Mouse (Mus musculus) layer of hippocampus, adult 18-20 months (tissue): ENCODE measurements at regions not wholly inside any gene's neighbourhood (a gene's known extent, or its start where the extent isn't known, plus 50 kb on each side); places are given as distances from the start of the nearest gene placed in this dataset.
A peak's percentile ranks its signal among the peaks of the same experiment; 100 is the strongest.

Experiments
- DNase-seq, 2 experiments: peaks; one replicate each; pipeline ENCODE4 v3.0.0; 2022; ENCODE audit warnings: low spot score in 2 of 2

DNA sequence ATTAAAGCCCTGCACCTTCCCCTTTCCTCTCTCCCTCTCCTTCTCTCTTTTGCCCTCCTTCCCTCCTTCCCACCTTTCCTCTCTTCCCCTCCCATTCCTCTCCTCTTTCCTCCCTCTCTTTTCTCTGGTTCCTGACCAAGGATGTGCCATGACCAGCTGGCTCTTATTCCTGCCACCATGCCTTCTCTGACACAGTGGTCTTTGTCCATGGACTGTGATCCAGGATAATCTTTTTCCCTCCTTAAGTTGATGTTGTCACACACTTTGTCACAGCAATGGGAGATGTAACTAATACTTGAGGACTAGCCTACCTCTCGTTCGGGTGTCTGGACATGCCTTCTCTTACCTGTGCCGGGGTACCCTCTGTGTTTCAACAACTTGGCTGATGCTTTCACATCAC lies 86.4 kb downstream of the Anapc4 start:
- DNase-seq: no peak

DNA sequence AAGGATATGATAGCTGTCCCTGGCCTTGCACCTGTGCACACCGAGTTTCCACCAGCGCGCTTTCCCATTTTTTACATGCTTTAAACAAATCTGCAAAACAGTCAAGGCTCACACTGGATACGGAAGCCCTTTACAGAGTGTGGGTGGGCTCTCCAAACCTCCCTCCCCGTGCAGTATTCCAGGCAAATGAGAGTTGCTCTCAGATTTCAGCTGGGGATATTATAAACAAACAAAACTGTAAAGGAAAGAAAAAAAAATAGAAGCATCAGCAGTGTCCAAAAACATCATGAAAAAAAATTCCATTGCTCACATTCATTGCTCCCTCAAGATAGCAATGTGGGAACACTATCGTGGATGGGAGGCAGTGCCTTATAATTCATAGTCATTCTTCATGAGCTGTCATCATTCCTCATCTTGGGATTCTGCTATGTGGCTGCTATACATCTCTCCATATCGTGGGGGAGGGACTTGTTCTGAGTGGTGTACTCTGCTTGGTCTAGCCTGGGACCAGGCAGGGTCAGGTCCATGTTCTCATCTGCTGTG lies 87.0 kb downstream of the Anapc4 start:
- no peak for DNase-seq

DNA sequence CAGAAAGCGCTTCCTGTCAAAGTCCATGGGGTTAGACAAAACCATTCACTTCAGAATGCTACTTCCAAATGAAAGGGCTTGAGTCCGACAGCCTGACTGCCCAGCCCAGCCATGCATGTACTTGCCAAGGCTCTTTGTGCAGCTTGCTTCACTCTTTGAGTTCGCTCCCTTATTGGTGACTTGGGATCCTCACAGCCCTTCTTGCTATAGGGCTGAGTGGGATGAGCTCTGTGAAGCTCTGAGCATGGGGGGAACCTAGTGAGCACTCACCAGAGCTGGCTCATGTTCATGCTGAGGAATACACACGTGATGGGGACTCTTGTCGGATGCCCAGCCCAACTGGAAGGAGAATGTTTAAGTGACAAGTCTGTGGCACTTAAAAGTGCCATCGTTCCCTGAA lies 91.2 kb downstream of the Anapc4 start:
- DNase-seq: no peak

GRCm38 (mm10) chr5:52929690-52930089 lies 95.9 kb downstream of the Anapc4 start:
- DNase-seq: no peak

- DNase-seq: no peak
Observed at GRCm38 (mm10) chr5:52933291-52933690, 99.5 kb downstream of the Anapc4 start.

DNA sequence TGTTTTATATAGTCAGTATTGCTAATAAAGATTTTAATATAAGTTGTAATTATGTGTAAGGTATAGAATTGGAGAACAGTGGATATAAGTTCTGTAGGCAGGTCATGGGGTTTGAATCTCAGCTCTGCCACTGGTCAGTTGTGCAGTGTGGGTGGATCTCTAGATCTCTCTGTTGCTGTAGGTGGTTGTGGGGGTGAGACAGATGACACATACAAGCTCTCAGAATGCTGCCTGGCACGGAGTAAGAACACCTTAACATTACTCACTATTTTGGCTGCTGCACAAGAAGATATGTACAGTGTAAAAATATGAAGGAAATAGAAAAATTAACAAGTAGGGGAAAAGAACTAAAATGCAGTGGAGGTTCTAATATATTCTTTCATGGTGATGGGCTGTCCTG lies 100.3 kb upstream of the Slc34a2 start:
- peak; percentile 6 to 16 for DNase-seq

- no peak for DNase-seq
Observed at GRCm38 (mm10) chr5:52939994-52940393, 97.9 kb upstream of the Slc34a2 start.

- DNase-seq: no peak
Observed at GRCm38 (mm10) chr5:52940645-52941044, 97.2 kb upstream of the Slc34a2 start.

- peak in 1 of 2 experiments; percentile 4 for DNase-seq
Observed at GRCm38 (mm10) chr5:52953875-52954274, 84.0 kb upstream of the Slc34a2 start.

GRCm38 (mm10) chr5:52954713-52955112 lies 83.2 kb upstream of the Slc34a2 start:
- peak; percentile 22 to 74 for DNase-seq

GRCm38 (mm10) chr5:52964209-52964608 lies 73.7 kb upstream of the Slc34a2 start:
- DNase-seq: no peak

- no peak for DNase-seq
Observed at GRCm38 (mm10) chr5:52971811-52972210, 66.1 kb upstream of the Slc34a2 start.

- no peak for DNase-seq
Observed at GRCm38 (mm10) chr5:52973003-52973402, 64.9 kb upstream of the Slc34a2 start.

- DNase-seq: no peak
Observed at GRCm38 (mm10) chr5:52975557-52976088, 62.3 kb upstream of the Slc34a2 start.

DNA sequence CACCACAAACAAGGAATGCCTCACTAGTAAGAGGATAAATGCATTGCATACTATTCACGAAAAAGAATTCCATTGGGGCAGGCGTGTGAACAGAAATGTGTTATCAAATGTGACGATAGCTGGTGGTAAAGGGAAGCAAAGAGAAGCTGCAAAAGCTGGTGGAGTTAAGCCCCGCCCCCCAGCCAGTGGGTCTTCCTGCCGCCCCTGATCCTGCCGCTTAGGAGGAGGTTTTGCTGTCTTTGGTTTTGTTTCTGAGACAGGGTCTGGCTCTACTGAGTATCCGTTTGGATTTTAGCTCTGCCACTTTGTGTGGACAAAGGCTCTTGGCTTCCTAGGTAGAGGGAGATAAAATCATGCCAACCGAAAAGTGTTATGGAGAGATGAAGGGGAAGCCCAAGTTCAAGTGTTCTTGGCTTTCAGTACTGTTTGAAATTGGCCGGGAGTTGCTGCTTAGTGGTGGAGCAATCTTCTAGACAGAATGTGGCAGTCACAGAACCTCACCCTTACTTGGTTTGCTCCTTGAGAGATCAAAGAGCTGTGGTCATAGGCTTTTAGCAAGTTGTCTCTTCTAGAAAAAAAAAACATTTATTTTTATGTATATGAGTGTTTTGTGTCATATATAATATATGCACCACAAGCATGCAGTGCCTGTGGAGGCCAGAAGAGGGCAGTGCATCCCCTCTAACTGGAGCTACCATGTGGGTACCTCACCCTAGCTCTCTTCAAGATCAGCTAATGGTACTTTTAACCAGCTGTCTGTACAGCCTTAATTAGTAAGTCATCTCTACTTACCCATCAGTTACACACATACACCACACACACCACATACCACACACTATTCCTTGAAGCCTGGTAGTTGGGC lies 59.8 kb upstream of the Slc34a2 start:
- no peak for DNase-seq

DNA sequence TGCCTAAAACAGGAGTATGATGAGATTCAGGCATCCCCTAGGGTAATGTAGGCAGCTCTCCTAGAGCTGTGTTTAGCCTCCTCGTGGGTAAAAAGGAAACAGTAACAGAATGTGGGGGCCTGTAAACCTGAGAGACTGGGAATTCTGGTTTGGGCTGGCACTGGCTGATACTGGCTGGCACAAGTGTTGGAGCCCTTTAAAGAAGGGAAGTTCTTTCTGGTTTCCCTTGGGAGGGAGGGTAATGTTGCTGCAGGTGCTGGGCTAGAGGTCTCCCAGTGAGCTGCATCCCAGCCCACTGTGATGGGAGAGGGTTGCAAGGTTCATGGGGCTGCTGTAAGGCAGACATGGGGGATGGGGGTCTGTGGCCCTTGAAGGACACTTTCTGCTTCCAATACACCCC lies 58.4 kb upstream of the Slc34a2 start:
- no peak for DNase-seq

DNA sequence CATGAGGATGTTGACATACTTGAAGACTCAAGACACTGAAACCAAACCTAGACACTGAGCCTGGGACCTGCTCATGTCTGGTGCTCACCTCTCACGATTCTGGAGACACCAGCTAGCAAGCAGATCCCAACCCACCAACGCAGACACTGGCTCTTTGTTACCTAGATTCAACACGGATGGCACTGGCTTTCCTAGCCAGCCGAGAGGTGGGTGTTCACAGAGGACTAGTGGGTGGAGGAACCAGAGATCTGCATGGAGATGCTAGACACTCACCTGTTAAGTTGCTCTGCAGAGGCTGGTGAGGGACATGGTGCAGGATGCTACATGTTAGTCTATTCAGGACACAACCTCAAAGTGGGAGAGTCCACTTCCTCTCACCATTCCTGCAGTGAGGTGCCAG lies 55.8 kb upstream of the Slc34a2 start:
- peak in 1 of 2 experiments; percentile 13 for DNase-seq

DNA sequence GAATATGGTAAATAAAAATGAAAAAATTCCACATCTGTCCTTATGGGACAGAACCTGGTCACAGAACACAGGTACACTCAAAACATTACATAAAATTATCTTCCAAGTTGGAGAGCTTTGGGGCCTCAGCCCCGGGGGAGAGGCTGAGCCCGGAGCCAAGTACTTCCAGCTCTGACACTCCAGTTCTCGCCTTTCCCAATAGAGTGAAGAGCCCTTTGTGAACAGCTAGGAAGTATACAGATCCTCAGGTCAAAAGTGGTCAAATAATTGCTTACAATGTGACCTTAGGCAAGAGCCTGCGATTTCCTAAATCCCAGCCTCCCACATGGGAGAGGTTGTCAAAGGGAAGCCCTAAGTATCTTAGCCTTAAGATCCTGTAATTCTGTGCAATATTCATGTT lies 55.1 kb upstream of the Slc34a2 start:
- no peak for DNase-seq
